Mouse (Mus musculus) skeletal muscle tissue, adult 2 months (tissue): ENCODE measurements at regions not wholly inside any gene's neighbourhood (a gene's known extent, or its start where the extent isn't known, plus 50 kb on each side); places are given as distances from the start of the nearest gene placed in this dataset.
A peak's percentile ranks its signal among the peaks of the same experiment; 100 is the strongest.

ENCODE experiments used
- DNase-seq: peaks from one replicate; pipeline ENCODE4 v3.0.0-alpha.2; 2012; ENCODE audit warnings: low read depth, low spot score

- no peak for DNase-seq
Measured at GRCm38 (mm10) chr2:178596312-178597083, 166.2 kb downstream of the Cdh26 start.

GRCm38 (mm10) chr2:178597084-178597470 is 166.7 kb downstream of the Cdh26 start:
- no peak for DNase-seq

- DNase-seq = no peak
Measured at GRCm38 (mm10) chr2:178598371-178598770, 168.0 kb downstream of the Cdh26 start.

GRCm38 (mm10) chr2:178598836-178599235 is 168.5 kb downstream of the Cdh26 start:
- no peak for DNase-seq

- DNase-seq = no peak
Measured at GRCm38 (mm10) chr2:178603443-178603842, 173.1 kb downstream of the Cdh26 start.

- DNase-seq = peak; percentile 64
Measured at GRCm38 (mm10) chr2:178606733-178607132, 176.4 kb downstream of the Cdh26 start.

- DNase-seq = no peak
Measured at GRCm38 (mm10) chr2:178610211-178610975, 180.1 kb downstream of the Cdh26 start.

GRCm38 (mm10) chr2:178614761-178615160 is 184.4 kb downstream of the Cdh26 start:
- DNase-seq = no peak

- DNase-seq = no peak
Measured at GRCm38 (mm10) chr2:178622801-178623200, 192.5 kb downstream of the Cdh26 start.

- no peak for DNase-seq
Measured at GRCm38 (mm10) chr2:178624475-178624874, 194.1 kb downstream of the Cdh26 start.

GRCm38 (mm10) chr2:178624907-178625306 is 194.6 kb downstream of the Cdh26 start:
- DNase-seq = no peak

GRCm38 (mm10) chr2:178629756-178630155 is 199.4 kb downstream of the Cdh26 start:
- no peak for DNase-seq

- DNase-seq = no peak
Measured at GRCm38 (mm10) chr2:178630511-178630910, 200.2 kb downstream of the Cdh26 start.

- DNase-seq = no peak
Measured at GRCm38 (mm10) chr2:178631336-178631735, 201.0 kb downstream of the Cdh26 start.

GRCm38 (mm10) chr2:178631966-178632365 is 201.6 kb downstream of the Cdh26 start:
- no peak for DNase-seq

- no peak for DNase-seq
Measured at GRCm38 (mm10) chr2:178632831-178633585, 202.7 kb downstream of the Cdh26 start.

GRCm38 (mm10) chr2:178634116-178634515 is 203.8 kb downstream of the Cdh26 start:
- no peak for DNase-seq

- no peak for DNase-seq
Measured at GRCm38 (mm10) chr2:178635685-178636084, 205.4 kb downstream of the Cdh26 start.

- no peak for DNase-seq
Measured at GRCm38 (mm10) chr2:178636901-178637300, 206.6 kb downstream of the Cdh26 start.

- no peak for DNase-seq
Measured at GRCm38 (mm10) chr2:178642137-178643052, 212.1 kb downstream of the Cdh26 start.

GRCm38 (mm10) chr2:178643053-178643402 is 212.7 kb downstream of the Cdh26 start:
- no peak for DNase-seq
